Mouse (Mus musculus) ES-CJ7 (cell line): ENCODE measurements around the gene Cfd.
A peak's percentile ranks its signal among the peaks of the same experiment; 100 is the strongest.
"Not testable (repeated sequence)": the region's sequence is repeated elsewhere in the genome, so short reads cannot be mapped to it uniquely, and the experiment has no call there.

Experiments
- DNase-seq: peaks from one replicate; pipeline ENCODE4 v3.0.0; 2011; ENCODE audit warnings: low read depth, low spot score

Cfd gene

DNA sequence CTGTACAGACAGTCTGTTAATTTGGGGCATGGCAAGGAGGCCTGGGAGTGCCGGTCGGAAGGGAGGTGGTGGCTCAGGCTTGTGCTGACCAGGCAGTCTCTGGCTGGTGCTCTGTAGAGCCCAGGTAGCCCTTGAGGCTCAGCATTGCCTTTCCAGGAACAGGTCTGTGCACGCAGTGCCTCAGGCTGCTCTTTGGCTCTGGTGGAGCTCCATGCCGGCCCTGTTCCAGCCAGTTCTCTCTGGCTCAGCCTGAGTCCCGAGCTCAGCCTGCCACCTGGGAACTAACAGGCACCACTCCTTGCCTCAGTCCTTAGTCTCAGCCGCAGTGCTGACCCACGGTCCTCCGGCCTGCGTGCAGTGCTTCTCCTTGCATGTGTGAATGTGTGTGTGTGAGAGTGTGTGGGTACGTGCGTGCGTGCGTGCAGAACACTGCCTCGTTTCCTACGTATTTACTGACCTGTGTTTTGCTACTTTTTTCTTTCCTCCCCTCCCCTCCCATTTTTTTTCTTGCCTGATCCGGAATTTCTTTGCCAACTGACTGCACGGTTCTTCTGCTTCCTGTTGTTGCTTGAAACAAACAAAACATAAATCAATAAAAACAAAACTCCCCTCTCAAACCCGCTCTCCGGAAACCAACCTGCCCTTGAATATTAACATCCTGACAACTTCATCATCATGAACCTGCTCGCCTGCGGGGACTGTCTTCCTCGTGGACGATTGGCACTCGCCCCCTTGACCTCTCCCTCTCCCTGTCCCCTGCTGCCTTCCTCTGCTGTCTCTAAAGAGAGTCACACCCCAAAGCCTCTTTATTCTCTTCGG is 29.2 kb upstream of the Cfd start:
- peak; percentile 65 for DNase-seq

DNA sequence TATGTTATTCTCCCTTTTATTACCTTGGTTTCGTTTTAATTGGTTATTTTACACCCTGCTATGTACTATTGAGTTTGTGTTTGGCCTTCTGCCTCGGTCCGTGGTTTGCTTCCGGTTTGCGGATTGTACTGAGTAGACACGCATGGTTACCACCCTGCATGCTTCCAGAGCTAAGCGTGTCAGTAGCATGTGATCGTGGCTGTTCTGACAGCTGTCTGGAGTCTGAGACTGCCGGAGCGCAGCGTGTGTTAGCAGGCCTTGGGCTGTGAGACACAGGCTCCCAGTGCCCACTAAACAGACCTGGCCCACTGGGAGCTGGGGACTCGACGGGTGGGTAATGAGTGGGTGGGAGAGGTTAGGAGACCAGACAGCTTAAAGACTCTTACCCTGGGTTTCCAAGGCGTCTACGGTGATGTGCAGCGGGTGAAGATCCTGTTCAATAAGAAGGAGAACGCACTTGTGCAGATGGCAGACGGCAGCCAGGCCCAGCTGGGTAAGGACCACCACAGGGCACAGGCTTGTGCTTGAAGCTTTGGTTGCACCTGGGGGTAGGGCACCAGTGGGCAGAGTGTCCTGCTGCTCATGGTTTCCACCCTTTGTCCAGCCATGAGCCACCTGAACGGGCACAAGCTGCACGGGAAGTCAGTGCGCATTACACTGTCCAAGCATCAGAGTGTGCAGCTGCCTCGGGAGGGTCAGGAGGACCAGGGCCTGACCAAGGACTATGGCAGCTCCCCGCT is 28.4 kb upstream of the Cfd start:
- DNase-seq: no peak

DNA sequence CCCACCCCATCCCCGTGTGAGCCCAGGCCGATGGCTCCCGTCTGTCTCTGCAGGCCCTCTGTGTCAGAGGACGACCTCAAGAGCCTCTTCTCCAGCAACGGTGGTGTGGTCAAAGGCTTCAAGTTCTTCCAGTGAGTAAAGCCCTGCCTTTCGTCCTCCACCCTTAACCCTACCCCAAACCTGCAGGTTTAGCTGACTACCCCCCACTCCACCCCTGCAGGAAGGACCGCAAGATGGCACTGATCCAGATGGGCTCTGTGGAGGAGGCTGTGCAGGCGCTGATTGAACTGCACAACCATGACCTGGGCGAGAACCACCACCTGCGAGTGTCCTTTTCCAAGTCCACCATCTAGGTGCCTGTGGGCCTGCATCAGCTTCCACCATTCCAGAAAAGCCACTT is 27.7 kb upstream of the Cfd start:
- DNase-seq: no peak

DNA sequence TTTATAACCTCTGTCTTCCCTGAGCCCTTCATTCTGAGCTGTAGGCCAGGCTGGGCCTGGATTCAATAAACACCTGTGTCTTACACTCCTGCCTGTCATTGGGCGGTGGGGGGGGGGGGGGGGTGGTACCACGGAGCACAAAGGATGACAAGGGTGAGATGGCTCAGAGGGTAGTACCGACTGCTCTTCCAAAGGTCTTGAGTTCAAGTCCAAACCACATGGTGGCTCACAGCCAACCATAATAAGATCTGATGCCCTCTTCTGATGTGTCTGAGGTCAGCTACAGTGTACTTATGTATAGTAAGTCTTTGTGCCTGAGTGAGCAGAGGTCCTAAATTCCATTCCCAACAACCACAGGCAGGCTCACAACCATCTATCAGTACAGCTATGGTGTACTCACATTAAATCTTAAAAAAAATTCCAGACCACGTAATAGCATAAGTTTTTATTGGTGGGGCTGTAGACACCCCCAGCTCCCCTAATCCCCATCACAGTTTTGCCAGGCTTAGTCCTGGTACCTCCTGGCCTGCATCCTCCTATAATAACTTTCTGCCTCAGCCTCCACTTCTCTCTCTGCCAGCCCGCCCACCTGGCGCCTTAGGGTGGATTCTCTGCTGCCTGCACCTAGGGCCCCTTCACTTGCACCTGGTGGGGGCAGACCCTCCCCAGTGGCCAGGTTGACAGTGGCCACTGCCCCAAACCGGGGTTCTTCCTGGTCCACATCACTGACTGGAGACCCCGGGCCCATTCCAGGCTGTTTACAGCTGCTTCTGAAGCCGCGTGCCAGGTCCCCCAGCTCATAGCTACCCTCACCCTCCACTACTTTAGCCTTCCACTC is 26.1 kb upstream of the Cfd start:
- no peak for DNase-seq

DNA sequence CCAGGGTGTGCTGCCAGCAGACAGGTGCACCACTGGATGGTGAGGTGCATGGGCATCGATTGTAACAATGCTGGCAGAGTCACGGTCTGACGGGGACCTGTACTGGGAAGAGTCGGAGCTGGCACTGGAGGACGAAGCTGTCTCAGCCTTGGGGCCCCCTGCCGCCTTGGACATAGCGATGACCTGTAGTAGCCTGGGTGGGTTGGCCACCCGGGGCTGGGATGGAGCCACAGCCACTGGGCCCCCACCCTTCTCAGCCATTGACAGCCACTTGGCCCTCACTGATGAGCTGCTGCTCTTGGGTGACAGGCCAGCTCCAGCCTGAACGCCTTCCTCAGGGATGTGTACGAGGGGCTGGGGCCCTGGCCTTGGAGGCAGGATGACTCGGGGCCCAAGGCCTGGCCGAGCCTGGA is 25.5 kb upstream of the Cfd start:
- DNase-seq: no peak

DNA sequence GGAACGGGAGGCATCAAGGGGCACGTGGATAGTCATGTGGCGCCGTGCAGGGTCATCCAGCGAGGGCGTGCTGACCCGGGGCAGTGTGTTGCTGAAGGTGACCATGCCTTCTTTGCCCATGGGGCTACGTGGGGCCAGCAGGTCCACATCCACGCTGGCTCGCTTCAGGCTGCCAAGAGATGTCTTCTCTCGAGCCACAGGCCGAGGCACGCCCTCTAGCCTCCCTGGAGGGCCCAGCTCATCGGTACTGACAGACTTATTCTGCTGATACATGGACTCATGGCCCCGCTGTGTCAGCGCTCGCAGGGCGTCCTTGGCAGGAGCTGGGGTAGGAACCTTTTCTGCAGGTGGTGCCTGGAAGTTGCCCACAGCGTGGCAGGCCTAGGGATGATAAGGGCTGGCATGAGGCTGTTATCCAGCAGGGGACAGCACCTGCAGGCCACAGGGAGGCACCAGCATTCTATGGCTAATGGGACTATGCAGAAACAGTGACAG is 24.8 kb upstream of the Cfd start:
- DNase-seq: no peak

DNA sequence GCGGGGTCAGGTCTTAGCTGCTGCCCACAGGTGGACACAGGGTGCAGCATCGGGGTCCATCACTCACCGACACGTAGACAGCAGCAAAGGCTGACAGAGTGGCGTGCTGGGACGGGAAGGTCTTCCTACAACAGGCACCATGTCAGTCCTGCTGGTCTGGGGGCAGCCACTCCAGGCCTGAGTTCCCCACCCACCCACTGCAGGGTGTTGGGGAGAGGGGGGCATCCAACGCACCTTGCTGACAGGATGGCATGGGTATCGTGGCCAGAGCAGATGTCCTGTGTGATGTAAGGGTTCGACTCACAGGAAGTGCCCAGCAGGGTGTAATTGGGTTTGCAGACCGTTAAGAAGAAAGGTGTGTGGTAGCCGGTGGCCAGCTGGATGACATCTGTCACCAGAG is 24.1 kb upstream of the Cfd start:
- DNase-seq: no peak

DNA sequence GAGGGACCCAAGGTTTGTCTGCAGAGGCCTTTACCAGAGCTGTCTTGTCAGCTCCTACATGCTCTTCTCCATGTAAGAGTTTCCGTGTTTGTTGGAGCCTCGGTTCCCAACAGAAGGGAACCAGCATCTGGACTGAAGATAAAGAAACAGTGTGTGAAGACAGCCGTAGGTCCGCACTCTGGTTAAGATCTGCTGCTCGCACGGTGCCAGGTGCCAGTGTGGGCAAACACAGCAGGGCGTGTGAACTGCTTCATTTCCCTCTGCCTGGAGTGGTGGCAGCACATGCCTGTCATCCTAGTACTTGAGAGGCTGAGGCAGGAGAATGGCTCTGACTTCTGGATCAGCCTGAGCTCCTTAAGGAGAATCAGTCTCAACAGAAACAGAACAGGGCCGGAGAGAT is 18.8 kb upstream of the Cfd start:
- DNase-seq: no peak

DNA sequence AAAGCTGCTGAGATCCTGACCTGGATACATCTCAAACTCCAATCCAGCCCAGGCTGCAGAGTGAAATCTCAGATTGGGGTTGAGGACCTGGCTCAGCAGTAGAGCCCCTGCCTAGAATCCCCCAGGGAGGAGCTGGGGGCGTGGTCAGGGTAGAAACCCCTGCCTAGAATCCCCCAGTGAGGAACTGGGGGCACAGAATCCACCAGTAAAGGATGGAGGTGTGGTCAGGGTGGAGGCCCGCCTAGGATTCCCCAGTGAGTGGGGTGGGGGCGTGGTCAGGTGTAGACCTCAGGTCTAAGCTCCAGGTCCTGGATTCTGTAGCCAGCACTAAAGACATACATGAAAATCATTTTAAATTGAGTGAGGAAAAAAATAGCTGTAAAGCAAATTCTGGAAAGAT is 17.8 kb upstream of the Cfd start:
- no peak for DNase-seq

DNA sequence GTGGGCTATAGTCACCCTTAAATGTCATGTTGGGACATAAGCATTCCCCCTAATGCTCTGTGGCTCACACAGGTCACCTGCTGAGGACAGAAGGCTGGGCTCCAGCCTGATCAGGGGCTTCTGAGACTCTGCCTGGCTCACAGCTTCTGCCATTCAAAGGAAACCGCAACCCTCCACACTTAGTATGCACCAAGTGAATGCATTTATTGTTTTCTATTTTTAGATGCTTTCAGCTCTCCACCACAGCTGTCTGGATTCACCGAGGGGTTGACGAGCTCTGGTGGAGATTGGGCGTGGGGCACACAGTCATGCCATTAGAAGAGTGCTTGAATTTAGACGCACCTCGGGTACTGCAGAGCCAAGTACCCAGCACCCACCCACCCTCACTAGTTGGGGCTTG is 17.3 kb upstream of the Cfd start:
- no peak for DNase-seq

DNA sequence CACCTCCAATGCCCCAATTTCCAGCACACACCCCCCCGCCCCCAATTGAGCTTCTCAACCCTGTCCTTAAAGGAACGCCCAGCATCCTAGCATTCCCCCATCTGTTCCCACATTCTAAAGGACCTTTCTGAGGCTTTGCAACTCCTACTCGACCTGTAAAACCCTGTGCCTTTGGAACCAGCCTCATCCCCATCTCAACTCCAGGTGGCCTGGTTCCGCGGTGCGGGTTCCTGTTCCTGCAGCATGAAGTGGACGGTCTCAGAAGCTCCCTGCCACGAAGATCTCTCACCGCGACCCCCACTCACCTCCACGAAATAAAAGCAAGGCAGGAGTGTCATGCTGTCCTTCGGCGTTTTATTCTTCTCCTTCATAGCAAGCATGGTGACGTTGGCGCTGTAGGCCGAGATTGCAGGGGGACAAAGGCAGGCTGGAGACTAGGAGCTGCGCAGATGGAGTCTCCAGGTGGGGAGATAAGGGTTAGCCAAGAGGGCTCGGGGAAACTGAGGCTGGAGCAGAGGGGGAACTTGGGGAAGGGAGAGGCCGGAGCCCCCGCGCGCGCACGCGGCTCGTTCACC is 16.9 kb upstream of the Cfd start:
- no peak for DNase-seq

DNA sequence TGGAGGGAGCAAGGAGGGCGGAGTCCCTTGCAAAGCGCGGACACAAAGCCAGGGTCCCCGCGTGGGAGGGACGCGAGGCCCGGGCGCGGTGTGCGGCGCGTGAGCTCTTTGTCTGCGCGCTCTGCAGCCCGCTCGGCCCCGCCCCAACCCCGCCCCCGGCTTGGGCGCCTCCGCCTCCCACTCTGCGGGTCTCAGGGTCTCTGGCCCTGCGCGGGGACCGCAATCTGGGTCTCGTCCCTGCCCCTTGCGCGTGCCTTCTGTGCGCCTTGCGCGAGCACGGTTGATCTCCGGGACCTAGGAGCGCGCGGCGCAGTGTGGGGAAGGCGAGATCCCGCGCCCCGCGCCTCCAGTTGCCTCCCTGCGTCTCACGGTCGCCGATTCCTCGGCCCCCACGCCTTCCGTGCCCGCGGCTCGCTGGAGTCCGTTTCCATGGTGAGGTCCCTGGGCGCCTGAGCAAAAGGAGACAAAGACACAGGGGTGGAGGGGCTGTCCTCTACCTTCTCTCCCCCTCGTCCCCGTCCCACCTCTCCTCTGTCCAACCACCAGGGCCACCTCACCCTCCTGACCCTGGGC is 16.3 kb upstream of the Cfd start, which contains the start of the genes Prtn3 and Plppr3:
Gene Prtn3 (plus strand): TSS at position 187 of the 573 bp plus-strand sequence.
Gene Plppr3 (minus strand): TSS at position 345 of the 573 bp plus-strand sequence.
- DNase-seq: no peak

DNA sequence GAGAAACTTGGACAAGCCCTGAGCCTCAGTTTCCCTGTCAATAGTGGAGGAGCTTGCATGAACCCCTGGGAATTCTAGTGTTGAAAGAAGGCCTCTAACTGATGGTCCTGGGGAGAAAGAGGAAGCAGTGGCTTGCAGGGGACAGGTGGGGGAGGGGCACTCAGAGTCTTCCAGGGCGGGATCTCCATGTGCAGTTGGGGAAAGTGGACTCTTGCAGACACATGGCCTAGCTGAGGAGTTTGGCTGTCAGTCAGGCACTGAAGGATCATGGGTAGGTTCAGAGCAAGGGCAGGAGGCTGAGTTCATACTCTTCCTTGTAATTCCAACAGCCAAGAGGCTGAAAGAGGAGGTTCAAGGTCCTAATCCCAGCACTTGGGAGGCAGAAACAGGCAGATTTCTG is 13.5 kb upstream of the Cfd start:
- DNase-seq: no peak

DNA sequence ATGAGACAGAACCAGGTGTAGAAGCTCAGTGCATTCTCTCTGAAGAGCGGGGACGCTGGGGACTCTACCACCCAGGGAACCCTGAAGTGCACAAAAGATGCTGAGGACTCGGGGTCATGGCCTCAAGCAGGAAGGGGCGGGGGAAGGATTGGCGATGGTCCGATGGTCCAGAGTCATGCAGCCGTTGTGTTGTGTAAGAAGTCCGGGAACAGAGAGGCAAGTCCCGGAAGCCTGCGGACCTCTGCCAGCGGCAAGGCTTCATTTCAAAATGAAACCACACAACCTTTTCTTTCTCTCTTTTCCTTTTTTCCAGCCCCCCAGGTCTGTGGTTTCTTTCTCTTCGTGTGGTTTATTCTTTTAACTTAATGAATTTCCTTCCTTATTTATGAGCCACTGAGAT is 12.9 kb upstream of the Cfd start:
- no peak for DNase-seq

DNA sequence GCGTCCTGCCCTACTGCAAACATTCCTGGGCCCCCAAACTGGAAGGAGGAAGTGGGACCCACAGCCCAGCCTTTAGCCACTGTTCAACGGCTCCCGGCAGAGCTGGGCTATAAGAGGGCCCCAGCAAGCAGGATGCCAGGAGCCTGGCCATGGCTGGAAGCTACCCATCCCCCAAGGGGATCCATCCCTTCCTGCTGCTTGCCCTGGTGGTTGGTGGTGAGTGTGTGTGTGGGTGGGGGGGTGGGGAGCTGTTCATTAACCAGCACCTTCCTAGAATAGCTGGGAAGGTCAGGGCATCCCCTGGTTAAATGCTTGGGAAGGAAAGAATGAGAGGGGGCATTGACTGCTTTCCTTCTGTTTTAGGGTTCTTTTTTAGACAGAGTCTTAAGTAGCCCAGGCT is 11.1 kb upstream of the Cfd start:
- no peak for DNase-seq

DNA sequence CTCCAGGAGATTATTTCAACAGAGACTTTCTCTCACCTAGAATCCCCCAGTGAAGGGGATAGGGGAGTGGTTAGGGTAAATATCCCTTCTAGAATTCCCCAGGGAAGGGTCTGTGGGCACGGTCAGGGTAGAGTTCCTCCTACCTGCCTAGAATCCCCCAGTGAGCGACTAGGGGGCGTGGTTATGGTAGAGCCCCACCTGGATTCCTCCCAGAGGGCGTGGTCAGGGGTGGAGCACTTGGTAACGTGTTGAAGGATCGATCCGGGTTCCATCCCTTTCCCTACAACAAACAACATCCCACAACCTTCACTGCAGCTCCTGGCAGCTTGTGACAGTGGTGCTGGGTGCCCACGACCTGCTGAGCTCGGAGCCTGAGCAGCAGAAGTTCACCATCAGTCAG is 9.9 kb upstream of the Cfd start:
- DNase-seq: no peak

DNA sequence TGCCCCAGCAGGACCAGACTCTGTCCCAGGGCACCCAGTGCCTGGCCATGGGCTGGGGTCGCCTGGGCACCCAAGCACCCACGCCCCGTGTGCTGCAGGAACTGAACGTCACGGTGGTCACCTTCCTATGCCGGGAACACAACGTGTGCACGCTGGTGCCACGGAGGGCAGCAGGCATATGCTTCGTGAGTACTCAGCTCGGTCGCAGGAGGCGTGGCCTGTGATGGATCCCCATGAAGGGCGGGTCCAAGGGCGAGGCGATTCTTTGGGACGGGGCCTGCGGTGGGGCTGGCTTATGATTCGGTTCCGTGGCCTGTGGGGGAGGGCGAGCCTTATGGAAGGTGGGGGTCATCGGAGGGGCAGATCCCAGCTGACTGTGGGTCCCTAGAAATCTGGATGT is 8.7 kb upstream of the Cfd start:
- DNase-seq: no peak

DNA sequence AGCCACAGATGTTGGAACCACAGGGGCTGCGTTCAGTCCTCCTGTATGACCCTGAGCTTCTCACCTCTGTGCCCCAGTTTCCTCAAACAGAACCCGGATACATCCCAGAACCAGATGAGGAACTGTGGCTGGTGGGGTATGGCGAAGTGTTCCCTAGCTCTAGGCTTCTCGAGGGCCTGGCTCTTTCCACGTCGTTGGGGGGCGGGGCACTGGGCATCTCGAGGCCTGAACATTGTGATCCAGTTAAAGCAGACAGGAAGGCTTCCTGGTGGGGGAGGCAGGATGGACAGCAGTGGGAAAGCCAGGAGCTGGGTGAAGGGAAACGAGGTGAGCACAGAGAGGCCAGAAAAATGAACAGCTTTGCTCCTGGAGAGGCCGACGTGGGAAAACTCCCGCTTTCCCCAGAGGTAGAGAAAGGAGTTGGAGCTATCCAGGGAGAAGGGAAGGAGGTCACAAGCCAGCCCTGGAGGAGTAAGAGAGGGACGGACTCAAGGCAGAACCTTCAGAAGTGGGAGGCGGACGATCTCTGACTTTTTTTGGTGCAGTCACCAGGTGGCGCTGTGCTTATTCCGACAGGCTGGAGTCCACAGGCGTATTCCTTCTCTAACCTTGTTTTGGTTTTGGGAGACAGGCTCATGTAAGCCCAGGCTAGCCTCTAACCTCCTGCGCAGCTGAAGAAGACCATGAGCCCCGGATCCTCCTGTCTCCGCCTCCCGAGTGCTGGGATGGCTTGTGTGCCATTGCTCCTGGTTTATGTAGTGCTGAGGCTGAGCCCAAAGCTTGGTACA is 7.2 kb upstream of the Cfd start:
- peak; percentile 89 for DNase-seq

DNA sequence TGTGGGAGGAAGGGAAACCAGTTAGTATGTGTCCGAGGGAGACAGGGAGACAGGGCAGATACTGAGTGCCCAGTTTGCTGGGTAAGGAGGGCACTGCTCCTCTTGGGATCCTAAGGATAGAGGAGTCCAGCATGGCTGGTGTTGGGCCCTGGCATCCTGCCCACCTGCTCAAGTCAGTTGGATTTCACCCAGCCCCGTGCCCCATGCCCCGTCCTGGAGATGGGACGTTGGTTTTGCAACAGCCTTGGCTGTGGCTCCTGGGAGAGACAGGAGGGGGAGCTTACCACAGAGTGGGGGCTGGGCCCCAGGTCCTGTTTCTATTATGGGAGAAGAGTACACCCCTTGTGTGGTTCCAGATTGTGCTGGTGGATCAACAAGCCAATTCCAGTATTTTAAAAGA is 6.2 kb upstream of the Cfd start:
- no peak for DNase-seq

DNA sequence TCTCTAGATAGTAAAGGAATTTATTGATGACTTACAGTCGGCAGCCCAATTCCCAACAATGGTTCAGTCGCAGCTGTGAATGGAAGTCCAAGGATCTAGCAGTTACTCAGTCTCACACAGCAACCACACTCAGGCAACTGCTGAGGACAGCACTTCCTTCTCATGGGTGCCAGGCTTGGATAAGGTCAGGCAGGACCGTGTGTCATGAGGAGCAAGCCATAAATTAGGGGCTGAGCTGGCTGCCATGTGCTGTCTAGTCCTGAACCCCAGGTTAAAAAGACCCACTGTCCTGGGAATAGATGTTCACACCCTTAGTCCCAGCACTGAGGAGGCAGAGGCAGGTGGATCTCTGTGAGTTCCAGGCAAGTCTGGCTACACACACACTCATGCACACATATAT is 5.7 kb upstream of the Cfd start:
- DNase-seq: not testable (repeated sequence)

DNA sequence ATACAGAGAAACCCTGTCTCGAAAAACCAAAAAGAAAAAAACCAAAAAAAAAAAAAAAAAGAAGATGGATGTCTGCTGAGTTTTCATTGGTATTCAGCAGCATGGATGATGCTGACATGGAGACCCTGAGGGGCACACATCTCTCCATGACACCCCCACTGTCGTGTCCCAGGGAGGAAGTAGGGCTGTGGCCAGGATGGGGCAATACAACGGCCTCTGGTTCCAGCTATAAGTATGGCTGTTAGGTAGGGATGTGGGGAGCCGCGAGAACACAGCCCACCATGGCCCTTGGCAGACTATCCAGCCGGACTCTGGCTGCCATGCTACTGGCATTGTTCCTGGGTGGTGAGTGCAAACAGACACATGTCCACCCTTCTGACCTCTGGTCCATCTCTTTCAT is 4.6 kb upstream of the Cfd start, which contains the start of gene Elane:
Gene Elane (plus strand): TSS at position 194 of the 400 bp plus-strand sequence.
- DNase-seq: no peak
